14 mouse cellular contexts compared by ENCODE assay signal in the genomic region with DNA sequence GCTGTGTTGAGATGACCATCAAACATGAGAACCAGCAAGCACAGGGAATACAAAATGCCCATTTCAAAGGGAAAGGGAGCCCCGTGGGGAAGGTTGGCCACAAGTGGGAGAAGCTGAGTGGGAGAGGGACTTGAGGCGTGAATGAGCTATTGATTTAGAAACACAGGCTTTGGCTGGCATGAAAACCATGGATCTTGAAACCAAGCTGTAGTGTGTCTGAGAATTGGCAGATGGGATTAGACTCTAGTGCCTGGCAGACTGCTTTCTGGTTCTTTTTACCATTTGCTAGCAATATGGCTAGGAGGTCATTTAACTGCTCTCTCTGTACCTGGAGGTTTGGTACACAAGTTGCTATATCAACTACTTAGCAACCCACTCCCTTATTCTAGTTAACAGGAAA. TPM values are rescaled to one million over a fixed set of nuclear protein-coding genes. Genes with fewer than 3 reads are reported as not detected.
DNase-seq lines count a peak whose midpoint lies in the region; ATAC-seq and TF ChIP-seq lines count a peak whose summit lies in the region.
"Had no signal": no experiment of that assay in that cellular context is flagged by ENCODE, and none has a peak within 500 bp of the region (broad histone marks: within the 10 kb centered on the region; RNA-seq: fewer than 3 reads in every experiment).

No protein-coding gene starts in this region.

- no peak overlapping the region for H3K4me2 ChIP-seq in forebrain, postnatal 0 days (ENCODE audit: low read depth)
- no peak overlapping the region for H3K4me2 ChIP-seq in forebrain, embryonic 15.5 days (replicated peaks)
- H3K4me2 ChIP-seq: embryonic facial prominence, embryonic 13.5 days had no signal

- H3K27me3 ChIP-seq in forebrain, postnatal 0 days (ENCODE audit: insufficient read depth, low read length) = no peaks in the 10 kb centered on the region
- H3K27me3 ChIP-seq in forebrain, embryonic 15.5 days = no peaks in the 10 kb centered on the region
- H3K27me3 ChIP-seq: embryonic facial prominence, embryonic 13.5 days had no signal

- no peaks in the 10 kb centered on the region for H3K36me3 ChIP-seq in forebrain, postnatal 0 days (ENCODE audit: insufficient read depth)
- no peaks in the 10 kb centered on the region for H3K36me3 ChIP-seq in forebrain, embryonic 15.5 days
- H3K36me3 ChIP-seq: embryonic facial prominence, embryonic 13.5 days; midbrain, embryonic 10.5 days had no signal

- H3K27ac ChIP-seq in forebrain, postnatal 0 days (ENCODE audit: low read depth, low read length) = no peak overlapping the region
- no peak overlapping the region for H3K27ac ChIP-seq in forebrain, embryonic 15.5 days (replicated peaks)
- 0 out of 2 replicates have a peak overlapping the region, but pooled peaks have one; percentile 16 for H3K27ac ChIP-seq in left cerebral cortex, adult 2 months
- H3K27ac ChIP-seq: embryonic facial prominence, embryonic 13.5 days; midbrain, embryonic 10.5 days had no signal

- peak; percentile 72 for ATAC-seq in forebrain, postnatal 0 days
- ATAC-seq in forebrain, embryonic 15.5 days (replicated peaks) = no peak

- no peaks in the 10 kb centered on the region for H3K9me3 ChIP-seq in forebrain, postnatal 0 days (ENCODE audit: low read length)
- no peaks in the 10 kb centered on the region for H3K9me3 ChIP-seq in forebrain, embryonic 15.5 days
- H3K9me3 ChIP-seq: embryonic facial prominence, embryonic 13.5 days; midbrain, embryonic 10.5 days had no signal

- WGBS in forebrain, postnatal 0 days = 31% methylated on average over 2 of the region's 2 CpGs
- 39% methylated on average over 2 of the region's 2 CpGs for WGBS in forebrain, embryonic 15.5 days

- TF ChIP-seq CTCF in forebrain, postnatal 0 days (IDR thresholded peaks at IDR 0.05; ENCODE audit: low read depth) = no peak
- no peak; the same call in 1 of the 2 replicates for TF ChIP-seq CTCF in left cerebral cortex, adult 2 months (IDR thresholded peaks at IDR 0.05)

- intact Hi-C loops in left cerebral cortex, adult 2 months (cut with DNase I) = no loop called here
- intact Hi-C loops in heart, postnatal 10 days (cut with DNase I) = no loop called here

- H3K4me3 ChIP-seq in forebrain, postnatal 0 days (ENCODE audit: low read depth, low read length) = no peak overlapping the region
- H3K4me3 ChIP-seq in forebrain, embryonic 15.5 days = no peak overlapping the region
- no peak overlapping the region for H3K4me3 ChIP-seq in left cerebral cortex, adult 2 months
- H3K4me3 ChIP-seq: embryonic facial prominence, embryonic 13.5 days; midbrain, embryonic 10.5 days had no signal

- peak; percentile 61 for DNase-seq in forebrain, postnatal 0 days
- DNase-seq in right cerebral cortex, adult 2 months (ENCODE audit: low spot score in 2 of 2) = peak; percentile 34 to 35
- no peak for DNase-seq in right cerebral cortex, postnatal 14 days
- no peak for DNase-seq in left cerebral cortex, adult 2 months (ENCODE audit: extremely low spot score in 1 of 2, low spot score in 2 of 2)
- no peak for DNase-seq in heart, postnatal 10 days
- no peak for DNase-seq in embryo, embryonic 10.5 days (ENCODE audit: low spot score)
- DNase-seq in thymus, postnatal 14 days = no peak
- DNase-seq: cerebellum, postnatal 36 days; heart, adult 11 months; kidney, adult 8-10 months; kidney, postnatal 4 days had no signal

- H3K4me1 ChIP-seq in forebrain, postnatal 0 days (ENCODE audit: insufficient read depth) = 0 out of 2 replicates have a peak, but pooled peaks cover 3% of the 10 kb centered on the region
- no peaks in the 10 kb centered on the region for H3K4me1 ChIP-seq in forebrain, embryonic 15.5 days
- H3K4me1 ChIP-seq: embryonic facial prominence, embryonic 13.5 days; midbrain, embryonic 10.5 days had no signal

- no peak overlapping the region for H3K9ac ChIP-seq in forebrain, postnatal 0 days
- H3K9ac ChIP-seq in forebrain, embryonic 15.5 days (replicated peaks) = no peak overlapping the region
- H3K9ac ChIP-seq: embryonic facial prominence, embryonic 13.5 days had no signal

RNA-seq across cellular contexts. Expression of a gene that starts 56.2 kb away (rescaled TPM):
- total RNA-seq in forebrain, postnatal 0 days (2014; rRNA removed) = 28.9 and 35.3 TPM in 2 replicates
- 41.1 and 57.6 TPM in 2 replicates for polyA plus RNA-seq in forebrain, postnatal 0 days (2015; fragmentation: Nextera tagmentation; extraction: Ambion mirVana)
- 45.0 and 48.1 TPM in 2 replicates for polyA plus RNA-seq in forebrain, embryonic 15.5 days (2015; fragmentation: Nextera tagmentation; extraction: Ambion mirVana)
- total RNA-seq in left cerebral cortex, adult 2 months (2021) = 10 to 100 TPM; 59.8 to 62.6 TPM
- total RNA-seq in heart, postnatal 10 days (2021) = 1 to 10 TPM; 1.3 to 1.7 TPM

Comparison
In these comparisons a context has a peak if more than half of its experiments do, and no peak if none do; other contexts are left out.
1. DNase-seq: peak in forebrain, postnatal 0 days (single experiment) and right cerebral cortex, adult 2 months (2 of 2); none in right cerebral cortex, postnatal 14 days (single experiment), left cerebral cortex, adult 2 months (0 of 2), heart, postnatal 10 days (0 of 2), embryo, embryonic 10.5 days (single experiment) and thymus, postnatal 14 days (single experiment).
2. RNA of a gene that starts 56.2 kb away (total RNA-seq): 59.8 to 62.6 TPM in left cerebral cortex, adult 2 months and 28.9 to 35.3 TPM in forebrain, postnatal 0 days; 1.3 to 1.7 TPM in heart, postnatal 10 days; every median in the first group is over 10 times any median in the second.